Mouse (Mus musculus): ENCODE data around the gene Zbtb20. TPM values are rescaled to one million over a fixed set of nuclear protein-coding genes. Genes with fewer than 3 reads are reported as not detected.

Gene Zbtb20
- polyA plus RNA-seq, 1 experiment from 2014 or later = 23.5 TPM

- Histone ChIP-seq H3K9ac (ENCODE audit: low read length) (no peak overlapping the region), H3K4me3 (replicated peaks; ENCODE audit: low read length) (no peak overlapping the region), H3K27me3 (ENCODE audit: control insufficient read depth, insufficient read depth, low read length) (no peaks in the 10 kb centered on the region), H3K4me1 (ENCODE audit: control insufficient read depth, insufficient read depth, low read length) (peaks cover 14% of the 10 kb centered on the region), H3K4me2 (ENCODE audit: low read depth, low read length) (no peak overlapping the region), H3K27ac (ENCODE audit: low read length) (no peak overlapping the region), H3K36me3 (ENCODE audit: control insufficient read depth, insufficient read depth, low read length) (no peaks in the 10 kb centered on the region), H3K9me3 (replicated peaks; ENCODE audit: control insufficient read depth, low read length) (no peaks in the 10 kb centered on the region)
- 73% methylated on average over 3 of the region's 3 CpGs for WGBS
- ATAC-seq (ENCODE audit: insufficient read depth, low FRiP score) = no peak
These were observed 483.9 kb downstream of the Zbtb20 start for GRCm38 (mm10) chr16:43359546-43359945.

GRCm38 (mm10) chr16:43360112-43360511, 484.4 kb downstream of the Zbtb20 start:
- peaks cover 14% of the 10 kb centered on the region for H3K4me1 ChIP-seq (ENCODE audit: control insufficient read depth, insufficient read depth, low read length)
- ATAC-seq (ENCODE audit: insufficient read depth, low FRiP score) = no peak
- WGBS = 83% methylated on average over 2 of the region's 2 CpGs

GRCm38 (mm10) chr16:43360838-43361480, 485.3 kb downstream of the Zbtb20 start:
- Histone ChIP-seq H3K4me2 (ENCODE audit: low read depth, low read length) (no peak overlapping the region), H3K9me3 (replicated peaks; ENCODE audit: control insufficient read depth, low read length) (no peaks in the 10 kb centered on the region), H3K4me3 (replicated peaks; ENCODE audit: low read length) (no peak overlapping the region), H3K4me1 (ENCODE audit: control insufficient read depth, insufficient read depth, low read length) (peaks cover 14% of the 10 kb centered on the region), H3K9ac (ENCODE audit: low read length) (no peak overlapping the region), H3K36me3 (ENCODE audit: control insufficient read depth, insufficient read depth, low read length) (no peaks in the 10 kb centered on the region), H3K27me3 (ENCODE audit: control insufficient read depth, insufficient read depth, low read length) (no peaks in the 10 kb centered on the region), H3K27ac (ENCODE audit: low read length) (no peak overlapping the region)
- 86% methylated on average over 7 of the region's 7 CpGs for WGBS
- ATAC-seq (ENCODE audit: insufficient read depth, low FRiP score) = no peak

More at GRCm38 (mm10) chr16:43360112-43360511, 484.4 kb downstream of the Zbtb20 start:
- no peak overlapping the region for H3K4me3 ChIP-seq (replicated peaks; ENCODE audit: low read length)
- H3K9me3 ChIP-seq (replicated peaks; ENCODE audit: control insufficient read depth, low read length) = no peaks in the 10 kb centered on the region
- H3K27me3 ChIP-seq (ENCODE audit: control insufficient read depth, insufficient read depth, low read length) = no peaks in the 10 kb centered on the region
- H3K9ac ChIP-seq (ENCODE audit: low read length) = no peak overlapping the region
- H3K4me2 ChIP-seq (ENCODE audit: low read depth, low read length) = no peak overlapping the region
- no peak overlapping the region for H3K27ac ChIP-seq (ENCODE audit: low read length)
- no peaks in the 10 kb centered on the region for H3K36me3 ChIP-seq (ENCODE audit: control insufficient read depth, insufficient read depth, low read length)

GRCm38 (mm10) chr16:43362651-43363300, 487.1 kb downstream of the Zbtb20 start:
- Histone ChIP-seq H3K27me3 (ENCODE audit: control insufficient read depth, insufficient read depth, low read length) (no peaks in the 10 kb centered on the region), H3K4me1 (ENCODE audit: control insufficient read depth, insufficient read depth, low read length) (peaks cover 14% of the 10 kb centered on the region), H3K36me3 (ENCODE audit: control insufficient read depth, insufficient read depth, low read length) (no peaks in the 10 kb centered on the region), H3K27ac (ENCODE audit: low read length) (peak overlapping the region; percentile 88), H3K9ac (ENCODE audit: low read length) (peak overlapping the region; percentile 26; the same call in 1 of the 2 replicates), H3K9me3 (replicated peaks; ENCODE audit: control insufficient read depth, low read length) (no peaks in the 10 kb centered on the region), H3K4me3 (replicated peaks; ENCODE audit: low read length) (no peak overlapping the region; the same call in 1 of the 2 replicates), H3K4me2 (ENCODE audit: low read depth, low read length) (peak overlapping the region; percentile 40)
- 54% methylated on average over 9 of the region's 9 CpGs for WGBS
- ATAC-seq (ENCODE audit: insufficient read depth, low FRiP score) = peak; percentile 81

- Histone ChIP-seq H3K27me3 (ENCODE audit: control insufficient read depth, insufficient read depth, low read length) (no peaks in the 10 kb centered on the region), H3K9me3 (replicated peaks; ENCODE audit: control insufficient read depth, low read length) (no peaks in the 10 kb centered on the region), H3K4me2 (ENCODE audit: low read depth, low read length) (peak overlapping the region; percentile 40), H3K4me3 (replicated peaks; ENCODE audit: low read length) (peak overlapping the region; percentile 22), H3K27ac (ENCODE audit: low read length) (peak overlapping the region; percentile 88), H3K36me3 (ENCODE audit: control insufficient read depth, insufficient read depth, low read length) (no peaks in the 10 kb centered on the region), H3K9ac (ENCODE audit: low read length) (peak overlapping the region; percentile 39; the same call in 1 of the 2 replicates), H3K4me1 (ENCODE audit: control insufficient read depth, insufficient read depth, low read length) (peaks cover 14% of the 10 kb centered on the region)
- WGBS = 52% methylated on average over 6 of the region's 6 CpGs
- ATAC-seq (ENCODE audit: insufficient read depth, low FRiP score) = 0 out of 2 replicates have a peak, but pooled peaks have one; percentile 2
These were observed 487.6 kb downstream of the Zbtb20 start for GRCm38 (mm10) chr16:43363316-43363715.

- Histone ChIP-seq H3K36me3 (ENCODE audit: control insufficient read depth, insufficient read depth, low read length) (no peaks in the 10 kb centered on the region), H3K27ac (ENCODE audit: low read length) (peak overlapping the region; percentile 88), H3K9me3 (replicated peaks; ENCODE audit: control insufficient read depth, low read length) (no peaks in the 10 kb centered on the region), H3K4me1 (ENCODE audit: control insufficient read depth, insufficient read depth, low read length) (peaks cover 14% of the 10 kb centered on the region), H3K4me3 (replicated peaks; ENCODE audit: low read length) (no peak overlapping the region; the same call in 1 of the 2 replicates), H3K4me2 (ENCODE audit: low read depth, low read length) (peak overlapping the region; percentile 40), H3K27me3 (ENCODE audit: control insufficient read depth, insufficient read depth, low read length) (no peaks in the 10 kb centered on the region), H3K9ac (ENCODE audit: low read length) (peak overlapping the region; percentile 46)
- peak; percentile 86 for ATAC-seq (ENCODE audit: insufficient read depth, low FRiP score)
- WGBS = 13% methylated on average over 7 of the region's 7 CpGs
These were observed 488.3 kb downstream of the Zbtb20 start for GRCm38 (mm10) chr16:43363751-43364515.

- Histone ChIP-seq H3K27ac (ENCODE audit: low read length) (peak overlapping the region; percentile 88), H3K9me3 (replicated peaks; ENCODE audit: control insufficient read depth, low read length) (no peaks in the 10 kb centered on the region), H3K36me3 (ENCODE audit: control insufficient read depth, insufficient read depth, low read length) (no peaks in the 10 kb centered on the region), H3K4me1 (ENCODE audit: control insufficient read depth, insufficient read depth, low read length) (peaks cover 14% of the 10 kb centered on the region), H3K27me3 (ENCODE audit: control insufficient read depth, insufficient read depth, low read length) (no peaks in the 10 kb centered on the region), H3K9ac (ENCODE audit: low read length) (no peak overlapping the region), H3K4me2 (ENCODE audit: low read depth, low read length) (peak overlapping the region; percentile 40), H3K4me3 (replicated peaks; ENCODE audit: low read length) (no peak overlapping the region)
- no peak for ATAC-seq (ENCODE audit: insufficient read depth, low FRiP score)
- WGBS = 72% methylated on average over 6 of the region's 6 CpGs
These were observed 488.8 kb downstream of the Zbtb20 start for GRCm38 (mm10) chr16:43364516-43364910.

- H3K4me1 ChIP-seq (ENCODE audit: control insufficient read depth, insufficient read depth, low read length) = peaks cover 14% of the 10 kb centered on the region
- no peak for ATAC-seq (ENCODE audit: insufficient read depth, low FRiP score)
- H3K27ac ChIP-seq (ENCODE audit: low read length) = no peak overlapping the region
- H3K9ac ChIP-seq (ENCODE audit: low read length) = no peak overlapping the region
- WGBS = 95% methylated on average over 3 of the region's 3 CpGs
- no peak overlapping the region for H3K4me2 ChIP-seq (ENCODE audit: low read depth, low read length)
- H3K4me3 ChIP-seq (replicated peaks; ENCODE audit: low read length) = no peak overlapping the region
- H3K36me3 ChIP-seq (ENCODE audit: control insufficient read depth, insufficient read depth, low read length) = no peaks in the 10 kb centered on the region
- no peaks in the 10 kb centered on the region for H3K9me3 ChIP-seq (replicated peaks; ENCODE audit: control insufficient read depth, low read length)
- no peaks in the 10 kb centered on the region for H3K27me3 ChIP-seq (ENCODE audit: control insufficient read depth, insufficient read depth, low read length)
These were observed 489.6 kb downstream of the Zbtb20 start for GRCm38 (mm10) chr16:43365277-43365676.

Measured in stomach, embryonic 16.5 days (tissue).